Mouse (Mus musculus): Measurements from ENCODE around the gene Cxcr5. TPM values are rescaled to one million over a fixed set of nuclear protein-coding genes. Genes with fewer than 3 reads are reported as not detected.
A peak's percentile ranks its signal among the peaks of the same experiment; 100 is the strongest.

Cxcr5 gene
- polyA plus RNA-seq, 2 experiments: 0.10 to 0.30 TPM

GRCm38 (mm10) chr9:44500163-44500533 is 61.5 kb downstream of the Cxcr5 start:
- H3K4me2 ChIP-seq (replicated peaks; ENCODE audit: low read depth, low read length, severe bottlenecking): peak overlapping the region; percentile 91
- peak overlapping the region; percentile 70; the same call in 1 of the 2 replicates for H3K9ac ChIP-seq (ENCODE audit: low read depth, low read length, severe bottlenecking)
- no peak for DNase-seq (ENCODE audit: low spot score)
- no peaks in the 10 kb centered on the region for H3K27me3 ChIP-seq (ENCODE audit: control insufficient read depth, insufficient read depth, low read length)
- no peak for ATAC-seq (ENCODE audit: low FRiP score, low read depth)
- H3K4me3 ChIP-seq (replicated peaks; ENCODE audit: low read length): peak overlapping the region; percentile 45
- H3K9me3 ChIP-seq (ENCODE audit: control insufficient read depth, low read length): no peaks in the 10 kb centered on the region
- H3K36me3 ChIP-seq (ENCODE audit: control insufficient read depth, insufficient read depth, low read length): peaks cover 43% of the 10 kb centered on the region
- H3K4me1 ChIP-seq (ENCODE audit: control insufficient read depth, insufficient read depth, low read length): peaks cover 64% of the 10 kb centered on the region
- no peak for TF ChIP-seq POLR2A (IDR thresholded peaks at IDR 0.05; ENCODE audit: borderline replicate concordance, extremely low read depth, insufficient read depth, insufficient read length)
- 11% methylated on average over 5 of the region's 5 CpGs for WGBS
- H3K27ac ChIP-seq (replicated peaks; ENCODE audit: low read depth, low read length): peak overlapping the region; percentile 97

DNA sequence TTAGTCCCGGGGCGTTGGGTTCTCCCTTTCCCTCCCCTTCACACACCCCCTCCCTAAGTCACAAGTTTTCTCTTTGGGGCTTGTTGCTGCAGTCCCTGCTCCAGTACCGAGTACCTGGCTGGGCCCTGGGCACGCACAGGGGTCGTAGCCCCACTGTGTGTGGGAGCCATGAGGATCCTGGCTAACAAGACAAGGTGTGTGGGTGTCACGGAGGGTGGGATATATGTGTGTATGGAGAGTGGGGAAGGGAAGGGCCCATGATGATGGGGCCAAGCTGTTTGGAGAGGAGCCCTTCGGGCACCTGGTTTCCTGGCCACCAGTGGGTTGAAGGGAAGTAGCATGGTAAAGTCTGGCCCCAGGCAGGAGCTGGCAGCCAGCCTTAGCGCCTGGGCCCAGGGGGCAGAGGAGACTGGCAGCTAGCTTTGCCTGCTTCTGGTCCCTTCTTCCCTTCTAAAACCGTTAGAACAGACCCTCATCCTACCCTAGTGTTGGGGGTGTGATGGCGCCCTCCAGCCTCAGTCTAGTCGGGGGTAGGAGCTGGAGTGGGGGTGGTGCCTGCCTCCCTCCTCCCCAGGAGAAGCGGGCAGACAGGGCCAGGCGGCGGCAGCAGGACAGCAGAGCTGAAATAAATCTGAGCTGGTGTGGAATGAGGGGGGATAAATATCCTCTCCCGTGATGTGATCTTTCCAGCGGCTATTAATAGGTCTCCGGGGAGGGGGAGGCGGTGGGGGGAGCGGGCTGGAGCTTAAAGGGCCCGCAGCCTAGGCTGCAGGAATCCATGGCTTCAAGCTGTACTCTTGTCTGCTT is 62.1 kb downstream of the Cxcr5 start:
- Histone ChIP-seq H3K36me3 (ENCODE audit: control insufficient read depth, insufficient read depth, low read length) (peaks cover 40% of the 10 kb centered on the region), H3K27me3 (ENCODE audit: control insufficient read depth, insufficient read depth, low read length) (no peaks in the 10 kb centered on the region), H3K4me3 (replicated peaks; ENCODE audit: low read length) (peak overlapping the region; percentile 45), H3K9ac (ENCODE audit: low read depth, low read length, severe bottlenecking) (peak overlapping the region; percentile 70), H3K4me2 (replicated peaks; ENCODE audit: low read depth, low read length, severe bottlenecking) (peak overlapping the region; percentile 91), H3K4me1 (ENCODE audit: control insufficient read depth, insufficient read depth, low read length) (peaks cover 70% of the 10 kb centered on the region), H3K27ac (replicated peaks; ENCODE audit: low read depth, low read length) (peak overlapping the region; percentile 97), H3K9me3 (ENCODE audit: control insufficient read depth, low read length) (no peaks in the 10 kb centered on the region)
- TF ChIP-seq POLR2A (IDR thresholded peaks at IDR 0.05; ENCODE audit: borderline replicate concordance, extremely low read depth, insufficient read depth, insufficient read length): no peak
- DNase-seq (ENCODE audit: low spot score) (peak; percentile 86), ATAC-seq (ENCODE audit: low FRiP score, low read depth) (peak; percentile 69)
- 2% methylated on average over 20 of the region's 20 CpGs for WGBS

DNA sequence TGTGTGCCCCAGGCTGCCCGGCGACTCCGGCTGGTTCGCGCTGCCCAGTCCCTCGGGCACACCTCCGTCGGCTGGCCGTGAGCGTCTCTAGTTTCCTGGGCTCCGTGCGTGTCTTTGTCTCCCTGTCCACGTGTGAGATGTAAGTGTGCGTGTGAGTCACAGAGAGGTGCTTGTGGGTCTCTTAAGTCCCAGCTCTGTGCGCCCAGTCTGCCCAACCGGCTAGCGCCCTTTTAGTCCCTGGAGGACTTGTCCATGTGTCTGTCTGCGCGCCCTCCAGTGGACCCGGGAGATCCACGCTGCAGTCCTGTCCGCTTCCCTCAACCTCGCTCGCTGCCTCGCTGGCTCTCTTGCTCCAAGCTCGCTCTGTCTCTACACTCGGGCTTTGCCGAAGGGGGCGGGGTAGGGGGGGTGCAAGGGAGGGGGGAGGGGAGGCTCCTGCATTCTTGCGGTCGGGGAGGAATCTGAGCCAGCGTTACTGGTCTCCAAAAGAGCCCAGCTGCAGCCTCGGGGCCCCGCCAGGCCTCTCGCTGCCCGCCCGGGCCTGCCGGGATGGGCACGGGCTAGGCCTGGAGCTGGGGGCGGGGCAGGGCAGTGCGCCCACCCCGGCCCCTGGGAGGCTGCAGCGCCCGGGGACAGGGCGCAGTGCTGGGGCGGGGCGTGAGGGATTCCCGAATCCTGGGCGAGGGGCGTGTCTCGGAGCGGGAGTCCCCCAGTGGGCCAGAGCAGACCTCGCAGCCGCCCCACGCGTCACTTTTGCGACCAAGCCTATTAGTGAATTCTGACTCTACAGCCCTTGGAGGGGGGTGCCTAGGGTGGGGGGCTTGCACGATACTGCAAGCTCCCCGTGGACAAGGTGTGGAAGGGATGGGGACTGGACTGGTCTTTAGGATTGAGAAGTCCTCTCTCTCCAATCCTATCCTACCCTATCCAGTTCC is 63.0 kb downstream of the Cxcr5 start:
- DNase-seq (ENCODE audit: low spot score): peak; percentile 85
- TF ChIP-seq POLR2A (IDR thresholded peaks at IDR 0.05; ENCODE audit: borderline replicate concordance, extremely low read depth, insufficient read depth, insufficient read length): no peak
- H3K9me3 ChIP-seq (ENCODE audit: control insufficient read depth, low read length): no peaks in the 10 kb centered on the region
- peak overlapping the region; percentile 45 for H3K4me3 ChIP-seq (replicated peaks; ENCODE audit: low read length)
- WGBS: under 1% methylated on average over 47 of the region's 59 CpGs
- peak; percentile 83 for ATAC-seq (ENCODE audit: low FRiP score, low read depth)
- H3K9ac ChIP-seq (ENCODE audit: low read depth, low read length, severe bottlenecking): peak overlapping the region; percentile 70
- peaks cover 33% of the 10 kb centered on the region for H3K36me3 ChIP-seq (ENCODE audit: control insufficient read depth, insufficient read depth, low read length)
- H3K27me3 ChIP-seq (ENCODE audit: control insufficient read depth, insufficient read depth, low read length): no peaks in the 10 kb centered on the region
- peak overlapping the region; percentile 97 for H3K27ac ChIP-seq (replicated peaks; ENCODE audit: low read depth, low read length)
- peak overlapping the region; percentile 91 for H3K4me2 ChIP-seq (replicated peaks; ENCODE audit: low read depth, low read length, severe bottlenecking)
- H3K4me1 ChIP-seq (ENCODE audit: control insufficient read depth, insufficient read depth, low read length): peaks cover 79% of the 10 kb centered on the region

DNA sequence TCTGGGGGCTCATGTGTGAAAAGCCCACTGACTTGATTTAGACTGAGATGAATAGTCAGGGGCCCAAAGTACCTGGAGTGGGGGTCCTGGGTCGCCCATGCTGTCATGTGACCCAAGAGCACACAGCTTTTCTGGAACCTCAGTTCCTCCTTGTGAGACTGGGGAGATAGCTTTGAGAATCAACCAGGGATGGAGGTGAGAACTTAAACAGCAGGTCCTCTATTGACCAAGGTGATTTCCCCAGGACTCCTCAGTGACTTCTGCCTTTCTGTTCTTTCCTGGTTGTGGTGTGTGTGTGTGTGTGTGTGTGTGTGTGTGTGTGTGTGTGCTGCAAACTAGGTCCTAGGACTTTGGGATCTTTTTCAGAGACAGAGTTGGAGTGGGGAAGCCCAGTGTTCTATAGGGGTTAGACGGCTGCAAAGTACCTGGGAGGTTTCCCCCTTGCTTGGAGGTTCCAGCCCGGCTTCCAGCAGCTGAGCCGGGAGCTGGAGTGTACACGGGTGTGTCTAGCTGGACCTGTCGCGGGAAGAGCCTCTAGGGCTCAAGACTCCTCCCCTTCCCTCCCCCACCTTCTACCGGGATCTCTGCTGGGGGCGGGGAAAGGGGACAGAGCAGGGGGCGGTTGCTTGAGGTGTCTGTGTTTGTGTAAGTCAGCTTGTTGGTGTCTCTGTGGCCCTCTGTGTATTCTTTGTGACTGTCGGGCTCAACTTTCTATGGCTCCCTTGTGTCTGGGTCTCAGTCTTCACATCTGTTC is 63.9 kb downstream of the Cxcr5 start:
- ATAC-seq (ENCODE audit: low FRiP score, low read depth): no peak
- Histone ChIP-seq H3K4me3 (replicated peaks; ENCODE audit: low read length) (peak overlapping the region; percentile 45), H3K4me2 (replicated peaks; ENCODE audit: low read depth, low read length, severe bottlenecking) (peak overlapping the region; percentile 91)

More for the DNA sequence above, 63.9 kb downstream of the Cxcr5 start:
- 6% methylated on average over 10 of the region's 11 CpGs for WGBS
- Histone ChIP-seq H3K36me3 (ENCODE audit: control insufficient read depth, insufficient read depth, low read length) (peaks cover 24% of the 10 kb centered on the region), H3K27ac (replicated peaks; ENCODE audit: low read depth, low read length) (peak overlapping the region; percentile 97), H3K4me1 (ENCODE audit: control insufficient read depth, insufficient read depth, low read length) (peaks cover 88% of the 10 kb centered on the region), H3K9ac (ENCODE audit: low read depth, low read length, severe bottlenecking) (peak overlapping the region; percentile 70), H3K27me3 (ENCODE audit: control insufficient read depth, insufficient read depth, low read length) (no peaks in the 10 kb centered on the region), H3K9me3 (ENCODE audit: control insufficient read depth, low read length) (no peaks in the 10 kb centered on the region)
- no peak for TF ChIP-seq POLR2A (IDR thresholded peaks at IDR 0.05; ENCODE audit: borderline replicate concordance, extremely low read depth, insufficient read depth, insufficient read length)
- peak; percentile 72 for DNase-seq (ENCODE audit: low spot score)

Measured in limb, embryonic 14.5 days (tissue).